Mouse (Mus musculus): ENCODE measurements around the gene Myh13. TPM values are rescaled to one million over a fixed set of nuclear protein-coding genes. Genes with fewer than 3 reads are reported as not detected.

Gene Myh13
- polyA plus RNA-seq, 1 experiment from 2014 or later: not detected

- no peak for TF ChIP-seq CTCF (IDR thresholded peaks at IDR 0.05; ENCODE audit: low read depth)
- ATAC-seq: no peak
- Histone ChIP-seq H3K9me3 (ENCODE audit: control insufficient read depth) (no peaks in the 10 kb centered on the region), H3K4me1 (replicated peaks; ENCODE audit: control insufficient read depth, insufficient read depth, low read length) (no peaks in the 10 kb centered on the region), H3K4me3 (ENCODE audit: low read depth, low read length) (no peak overlapping the region), H3K36me3 (ENCODE audit: control insufficient read depth, insufficient read depth) (no peaks in the 10 kb centered on the region), H3K4me2 (replicated peaks; ENCODE audit: low read depth) (no peak overlapping the region; the same call in 1 of the 2 replicates), H3K27ac (ENCODE audit: low read depth, low read length) (no peak overlapping the region), H3K27me3 (replicated peaks; ENCODE audit: control insufficient read depth, insufficient read depth, low read length) (no peaks in the 10 kb centered on the region), H3K9ac (ENCODE audit: low read depth, low read length) (no peak overlapping the region)
- 71% methylated on average over 6 of the region's 6 CpGs for WGBS
These were observed 93.0 kb downstream of the Myh13 start for GRCm38 (mm10) chr11:67414346-67414940.

Other genes starting within 250 kb of the Myh13 start
- 0.10 and 0.14 TPM in 2 replicates for gene Myh3, start 243.4 kb upstream of the Myh13 start, polyA plus RNA-seq (2015; fragmentation: Nextera tagmentation; extraction: Ambion mirVana)
- 0.05 and 0.07 TPM in 2 replicates for gene Myh2, start 150.6 kb upstream of the Myh13 start, polyA plus RNA-seq (2015; fragmentation: Nextera tagmentation; extraction: Ambion mirVana)
- 0.03 TPM in 1 of 2 replicates, not detected in the other for gene Myh1, start 121.6 kb upstream of the Myh13 start, polyA plus RNA-seq (2015; fragmentation: Nextera tagmentation; extraction: Ambion mirVana)
- not detected in 2 replicates for gene Myh4, start 83.6 kb upstream of the Myh13 start, polyA plus RNA-seq (2015; fragmentation: Nextera tagmentation; extraction: Ambion mirVana)
- 0.04 and 0.07 TPM in 2 replicates for gene Myh8, start 44.5 kb upstream of the Myh13 start, polyA plus RNA-seq (2015; fragmentation: Nextera tagmentation; extraction: Ambion mirVana)
- 5.4 and 5.7 TPM in 2 replicates for gene Gas7, start 133.8 kb downstream of the Myh13 start, polyA plus RNA-seq (2015; fragmentation: Nextera tagmentation; extraction: Ambion mirVana)